Mouse (Mus musculus) hindbrain, embryonic 16.5 days (tissue): ENCODE measurements around the gene Rgs19. TPM values are rescaled to one million over a fixed set of nuclear protein-coding genes. Genes with fewer than 3 reads are reported as not detected.

Experiments
- ATAC-seq: fragments of 200-750 bp; cut with Nextera tagmentation; 2 replicates; pipeline ENCODE4 v1.8.0; 2017; ENCODE audit warnings: moderate TSS enrichment, moderate library complexity
- H3K27ac ChIP-seq: fragments of 300-500 bp; sonication (generic); 2 replicates; pipeline ENCODE4 v1.5.1; 2014; ENCODE audit warnings: low read depth, mild to moderate bottlenecking, control low read depth, low read length, moderate library complexity
- H3K27me3 ChIP-seq: fragments of 300-500 bp; sonication (generic); replicated peaks from 2 replicates; pipeline ENCODE4 v1.6.1; 2014; ENCODE audit warnings: low read length; ENCODE audit not compliant: control insufficient read depth, insufficient read depth
- H3K36me3 ChIP-seq: fragments of 300-500 bp; sonication (generic); 2 replicates; pipeline ENCODE4 v1.6.1; 2014; ENCODE audit warnings: mild to moderate bottlenecking, low read length, moderate library complexity, mixed read lengths; ENCODE audit not compliant: control insufficient read depth, insufficient read depth
- H3K4me1 ChIP-seq: fragments of 300-500 bp; sonication (generic); 2 replicates; pipeline ENCODE4 v1.6.1; 2014; ENCODE audit warnings: low read depth, low read length; ENCODE audit not compliant: control insufficient read depth, insufficient read depth
- H3K4me2 ChIP-seq: fragments of 300-500 bp; sonication (generic); 2 replicates; pipeline ENCODE4 v1.6.1; 2014; ENCODE audit warnings: mild to moderate bottlenecking, low read length, control low read depth, moderate library complexity
- H3K4me3 ChIP-seq: fragments of 300-500 bp; sonication (generic); 2 replicates; pipeline ENCODE4 v1.5.1; 2014; ENCODE audit warnings: mild to moderate bottlenecking, low read length, control low read depth, moderate library complexity
- H3K9ac ChIP-seq: fragments of 300-500 bp; sonication (generic); 2 replicates; pipeline ENCODE4 v1.6.1; 2014; ENCODE audit warnings: low read depth, mild to moderate bottlenecking, control low read depth, low read length, moderate library complexity
- H3K9me3 ChIP-seq: fragments of 300-500 bp; sonication (generic); 2 replicates; pipeline ENCODE4 v1.6.1; 2014; ENCODE audit warnings: mild to moderate bottlenecking, low read length, moderate library complexity; ENCODE audit not compliant: control insufficient read depth
- WGBS: fragments of 180-500 bp; shearing (Covaris S2); extraction: QIAGEN DNeasy Blood & Tissue Kit; methylation state at CpG from one replicate; pipeline ENCODE4 v1.1.7; 2014; 5-methylcytosine and 5-hydroxymethylcytosine counted together
- polyA plus RNA-seq: library from polyadenylated mRNA; unstranded; fragments of >200 nt; fragmentation: Nextera tagmentation; extraction: Ambion mirVana; gene quantifications from 2 replicates; pipeline ENCODE4 v1.2.1, GENCODE M21; 2015

Gene Rgs19
- polyA plus RNA-seq = 68.9 and 71.9 TPM in 2 replicates

GRCm38 (mm10) chr2:181693339-181694280, at the start of gene Rgs19:
Rgs19 (minus strand) TSS chr2:181693977.
- Histone ChIP-seq H3K4me2 (peak within 1 kb of the TSS; percentile 97), H3K9me3 (no peaks in the 10 kb centered on the region), H3K4me3 (peak within 1 kb of the TSS; percentile 60), H3K36me3 (peaks cover 4% of the 10 kb centered on the region; the same call in 1 of the 2 replicates), H3K4me1 (peaks cover 15% of the 10 kb centered on the region), H3K9ac (peak within 1 kb of the TSS; percentile 85), H3K27ac (peak within 1 kb of the TSS; percentile 80), H3K27me3 (no peaks in the 10 kb centered on the region)
- peak; percentile 91 for ATAC-seq
- WGBS = under 1% methylated on average over 72 of the region's 75 CpGs

- no peak for ATAC-seq
- H3K27me3 ChIP-seq = no peaks in the 10 kb centered on the region
- H3K4me2 ChIP-seq = no peak overlapping the region
- no peaks in the 10 kb centered on the region; the same call in 1 of the 2 replicates for H3K36me3 ChIP-seq
- H3K27ac ChIP-seq = no peak overlapping the region
- no peak overlapping the region for H3K9ac ChIP-seq
- H3K4me1 ChIP-seq = no peaks in the 10 kb centered on the region
- H3K4me3 ChIP-seq = no peak overlapping the region
- H3K9me3 ChIP-seq = no peaks in the 10 kb centered on the region
- 71% methylated on average over 3 of the region's 3 CpGs for WGBS
Observed at GRCm38 (mm10) chr2:181730051-181730450, 36.3 kb upstream of the Rgs19 start.

GRCm38 (mm10) chr2:181727659-181728262, 34.0 kb upstream of the Rgs19 start:
- Histone ChIP-seq H3K9ac (no peak overlapping the region), H3K9me3 (no peaks in the 10 kb centered on the region), H3K4me1 (no peaks in the 10 kb centered on the region), H3K27ac (no peak overlapping the region), H3K4me3 (no peak overlapping the region), H3K27me3 (no peaks in the 10 kb centered on the region), H3K36me3 (no peaks in the 10 kb centered on the region; the same call in 1 of the 2 replicates), H3K4me2 (no peak overlapping the region)
- peak; percentile 70; the same call in 1 of the 2 replicates for ATAC-seq
- 36% methylated on average over 9 of the region's 9 CpGs for WGBS

- H3K4me1 ChIP-seq = no peaks in the 10 kb centered on the region
- H3K36me3 ChIP-seq = 0 out of 2 replicates have a peak, but pooled peaks cover 3% of the 10 kb centered on the region
- H3K4me2 ChIP-seq = no peak overlapping the region
- H3K4me3 ChIP-seq = no peak overlapping the region
- H3K9me3 ChIP-seq = no peaks in the 10 kb centered on the region
- ATAC-seq = peak; percentile 55; the same call in 1 of the 2 replicates
- H3K27ac ChIP-seq = no peak overlapping the region
- no peaks in the 10 kb centered on the region for H3K27me3 ChIP-seq
- 10% methylated on average over 3 of the region's 3 CpGs for WGBS
- no peak overlapping the region for H3K9ac ChIP-seq
Observed at GRCm38 (mm10) chr2:181722213-181722612, 28.4 kb upstream of the Rgs19 start.

- peaks cover 8% of the 10 kb centered on the region for H3K4me1 ChIP-seq
- no peak overlapping the region for H3K27ac ChIP-seq
- no peaks in the 10 kb centered on the region for H3K27me3 ChIP-seq
- H3K36me3 ChIP-seq = 0 out of 2 replicates have a peak, but pooled peaks cover 3% of the 10 kb centered on the region
- no peak overlapping the region for H3K9ac ChIP-seq
- H3K4me2 ChIP-seq = no peak overlapping the region
- H3K9me3 ChIP-seq = no peaks in the 10 kb centered on the region
- no peak for ATAC-seq
- no peak overlapping the region for H3K4me3 ChIP-seq
Observed at GRCm38 (mm10) chr2:181721200-181721599, 27.4 kb upstream of the Rgs19 start.

GRCm38 (mm10) chr2:181720061-181720460, 26.3 kb upstream of the Rgs19 start:
- Histone ChIP-seq H3K36me3 (0 out of 2 replicates have a peak, but pooled peaks cover 3% of the 10 kb centered on the region), H3K4me3 (no peak overlapping the region), H3K4me2 (no peak overlapping the region), H3K9ac (no peak overlapping the region), H3K27me3 (no peaks in the 10 kb centered on the region), H3K27ac (no peak overlapping the region), H3K9me3 (no peaks in the 10 kb centered on the region), H3K4me1 (peaks cover 8% of the 10 kb centered on the region)
- ATAC-seq = no peak
- 27% methylated on average over 3 of the region's 3 CpGs for WGBS

GRCm38 (mm10) chr2:181716991-181717390, 23.2 kb upstream of the Rgs19 start:
- H3K36me3 ChIP-seq = 0 out of 2 replicates have a peak, but pooled peaks cover 3% of the 10 kb centered on the region
- peak overlapping the region; percentile 57 for H3K4me2 ChIP-seq
- no peaks in the 10 kb centered on the region for H3K27me3 ChIP-seq
- no peaks in the 10 kb centered on the region for H3K9me3 ChIP-seq
- ATAC-seq = no peak
- peak overlapping the region; percentile 42 for H3K4me3 ChIP-seq
- H3K4me1 ChIP-seq = peaks cover 24% of the 10 kb centered on the region
- WGBS = 46% methylated on average over 3 of the region's 3 CpGs
- H3K9ac ChIP-seq = no peak overlapping the region
- H3K27ac ChIP-seq = no peak overlapping the region

- H3K9ac ChIP-seq = peak overlapping the region; percentile 61
- peak; percentile 17; the same call in 1 of the 2 replicates for ATAC-seq
- H3K4me1 ChIP-seq = peaks cover 24% of the 10 kb centered on the region
- peak overlapping the region; percentile 57 for H3K4me2 ChIP-seq
- no peaks in the 10 kb centered on the region for H3K27me3 ChIP-seq
- peak overlapping the region; percentile 42 for H3K4me3 ChIP-seq
- H3K36me3 ChIP-seq = 0 out of 2 replicates have a peak, but pooled peaks cover 3% of the 10 kb centered on the region
- 38% methylated on average over 3 of the region's 3 CpGs for WGBS
- peak overlapping the region; percentile 79 for H3K27ac ChIP-seq
- H3K9me3 ChIP-seq = no peaks in the 10 kb centered on the region
Observed at GRCm38 (mm10) chr2:181715382-181715781, 21.6 kb upstream of the Rgs19 start.

- peak; percentile 77 for ATAC-seq
- WGBS = 5% methylated on average over 7 of the region's 7 CpGs
- Histone ChIP-seq H3K9me3 (no peaks in the 10 kb centered on the region), H3K9ac (peak within 1 kb of the TSS; percentile 61), H3K4me2 (peak within 1 kb of the TSS; percentile 57), H3K36me3 (0 out of 2 replicates have a peak, but pooled peaks cover 3% of the 10 kb centered on the region), H3K4me3 (peak within 1 kb of the TSS; percentile 42), H3K27me3 (no peaks in the 10 kb centered on the region), H3K4me1 (peaks cover 24% of the 10 kb centered on the region), H3K27ac (peak within 1 kb of the TSS; percentile 79)
Observed at GRCm38 (mm10) chr2:181714903-181715326, 21.1 kb upstream of the Rgs19 start, which contains the start of gene Oprl1. Oprl1 (plus strand) TSS chr2:181715016.
